Mouse (Mus musculus): Measurements from ENCODE around the gene Pten. TPM values are rescaled to one million over a fixed set of nuclear protein-coding genes. Genes with fewer than 3 reads are reported as not detected.

Pten gene
- polyA plus RNA-seq, 1 experiment from 2014 or later: 15.5 TPM

- H3K27ac ChIP-seq (replicated peaks; ENCODE audit: low read depth, low read length): peak overlapping the region; percentile 99
- H3K9me3 ChIP-seq (ENCODE audit: control insufficient read depth, low read length): no peaks in the 10 kb centered on the region
- peak overlapping the region; percentile 99 for H3K9ac ChIP-seq (ENCODE audit: low read depth, low read length)
- H3K4me1 ChIP-seq (ENCODE audit: control insufficient read depth, insufficient read depth, low read length): peaks cover 14% of the 10 kb centered on the region; the same call in 1 of the 2 replicates
- peak overlapping the region; percentile 93 for H3K4me2 ChIP-seq (ENCODE audit: low read depth, low read length)
- H3K4me3 ChIP-seq (ENCODE audit: low read depth, low read length): peak overlapping the region; percentile 98
- DNase-seq (ENCODE audit: low spot score): no peak
- ATAC-seq (ENCODE audit: low read depth): peak; percentile 1; the same call in 1 of the 2 replicates
- under 1% methylated on average over 21 of the region's 69 CpGs for WGBS
- peaks cover 9% of the 10 kb centered on the region for H3K27me3 ChIP-seq (replicated peaks; ENCODE audit: control insufficient read depth, insufficient read depth, low read length)
- H3K36me3 ChIP-seq (ENCODE audit: control insufficient read depth, insufficient read depth, low read length): peaks cover 4% of the 10 kb centered on the region; the same call in 1 of the 2 replicates
Measured at GRCm38 (mm10) chr19:32757831-32758792, 815 bp downstream of the Pten start.

GRCm38 (mm10) chr19:32758793-32759161 lies 1.5 kb downstream of the Pten start:
- DNase-seq (ENCODE audit: low spot score): no peak
- Histone ChIP-seq H3K4me2 (ENCODE audit: low read depth, low read length) (peak overlapping the region; percentile 93), H3K27ac (replicated peaks; ENCODE audit: low read depth, low read length) (peak overlapping the region; percentile 99; the same call in 1 of the 2 replicates), H3K4me3 (ENCODE audit: low read depth, low read length) (peak overlapping the region; percentile 98), H3K4me1 (ENCODE audit: control insufficient read depth, insufficient read depth, low read length) (peaks cover 14% of the 10 kb centered on the region; the same call in 1 of the 2 replicates), H3K36me3 (ENCODE audit: control insufficient read depth, insufficient read depth, low read length) (peaks cover 5% of the 10 kb centered on the region; the same call in 1 of the 2 replicates), H3K27me3 (replicated peaks; ENCODE audit: control insufficient read depth, insufficient read depth, low read length) (peaks cover 6% of the 10 kb centered on the region), H3K9me3 (ENCODE audit: control insufficient read depth, low read length) (no peaks in the 10 kb centered on the region), H3K9ac (ENCODE audit: low read depth, low read length) (peak overlapping the region; percentile 99)
- no peak for ATAC-seq (ENCODE audit: low read depth)
- WGBS: 2% methylated on average over 11 of the region's 11 CpGs

GRCm38 (mm10) chr19:32759357-32760024 lies 2.2 kb downstream of the Pten start:
- H3K27me3 ChIP-seq (replicated peaks; ENCODE audit: control insufficient read depth, insufficient read depth, low read length): peaks cover 3% of the 10 kb centered on the region
- H3K27ac ChIP-seq (replicated peaks; ENCODE audit: low read depth, low read length): no peak overlapping the region
- H3K4me3 ChIP-seq (ENCODE audit: low read depth, low read length): peak overlapping the region; percentile 98
- H3K9me3 ChIP-seq (ENCODE audit: control insufficient read depth, low read length): no peaks in the 10 kb centered on the region
- DNase-seq (ENCODE audit: low spot score) (no peak), ATAC-seq (ENCODE audit: low read depth) (no peak)
- peak overlapping the region; percentile 93 for H3K4me2 ChIP-seq (ENCODE audit: low read depth, low read length)
- peaks cover 5% of the 10 kb centered on the region; the same call in 1 of the 2 replicates for H3K36me3 ChIP-seq (ENCODE audit: control insufficient read depth, insufficient read depth, low read length)
- H3K9ac ChIP-seq (ENCODE audit: low read depth, low read length): peak overlapping the region; percentile 99
- H3K4me1 ChIP-seq (ENCODE audit: control insufficient read depth, insufficient read depth, low read length): peaks cover 18% of the 10 kb centered on the region; the same call in 1 of the 2 replicates
- WGBS: 7% methylated on average over 8 of the region's 8 CpGs

GRCm38 (mm10) chr19:32760499-32760898 lies 3.2 kb downstream of the Pten start:
- H3K9ac ChIP-seq (ENCODE audit: low read depth, low read length): peak overlapping the region; percentile 54
- no peaks in the 10 kb centered on the region for H3K27me3 ChIP-seq (replicated peaks; ENCODE audit: control insufficient read depth, insufficient read depth, low read length)
- H3K27ac ChIP-seq (replicated peaks; ENCODE audit: low read depth, low read length): no peak overlapping the region
- H3K36me3 ChIP-seq (ENCODE audit: control insufficient read depth, insufficient read depth, low read length): peaks cover 5% of the 10 kb centered on the region; the same call in 1 of the 2 replicates
- H3K4me2 ChIP-seq (ENCODE audit: low read depth, low read length): peak overlapping the region; percentile 93
- ATAC-seq (ENCODE audit: low read depth) (no peak), DNase-seq (ENCODE audit: low spot score) (no peak)
- peak overlapping the region; percentile 98 for H3K4me3 ChIP-seq (ENCODE audit: low read depth, low read length)
- 32% methylated on average over 6 of the region's 6 CpGs for WGBS
- peaks cover 17% of the 10 kb centered on the region; the same call in 1 of the 2 replicates for H3K4me1 ChIP-seq (ENCODE audit: control insufficient read depth, insufficient read depth, low read length)
- no peaks in the 10 kb centered on the region for H3K9me3 ChIP-seq (ENCODE audit: control insufficient read depth, low read length)

DNA sequence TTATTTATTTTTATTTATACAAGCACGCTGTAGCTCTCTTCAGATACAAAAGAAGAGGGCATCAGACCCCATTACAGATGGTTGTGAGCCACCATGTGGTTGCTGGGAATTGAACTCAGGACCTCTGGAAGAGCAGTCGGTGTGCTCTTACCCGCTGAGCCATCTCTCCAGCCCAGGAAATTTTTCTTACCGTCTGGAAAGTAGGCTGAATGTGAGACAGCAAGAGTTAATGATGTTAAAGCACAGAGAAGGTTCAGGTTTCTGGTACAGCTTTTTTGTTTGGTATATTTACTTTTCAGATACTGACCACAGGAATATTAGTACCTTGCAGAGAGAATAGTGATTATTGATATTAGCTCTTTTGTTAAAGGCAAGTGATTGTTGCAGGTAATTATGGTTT lies 3.9 kb downstream of the Pten start:
- no peaks in the 10 kb centered on the region for H3K9me3 ChIP-seq (ENCODE audit: control insufficient read depth, low read length)
- peak overlapping the region; percentile 93 for H3K4me2 ChIP-seq (ENCODE audit: low read depth, low read length)
- peak overlapping the region; percentile 98 for H3K4me3 ChIP-seq (ENCODE audit: low read depth, low read length)
- H3K9ac ChIP-seq (ENCODE audit: low read depth, low read length): no peak overlapping the region
- H3K27ac ChIP-seq (replicated peaks; ENCODE audit: low read depth, low read length): no peak overlapping the region
- peaks cover 10% of the 10 kb centered on the region for H3K36me3 ChIP-seq (ENCODE audit: control insufficient read depth, insufficient read depth, low read length)
- ATAC-seq (ENCODE audit: low read depth): no peak
- H3K27me3 ChIP-seq (replicated peaks; ENCODE audit: control insufficient read depth, insufficient read depth, low read length): no peaks in the 10 kb centered on the region
- no peak for DNase-seq (ENCODE audit: low spot score)
- 58% methylated on average over 4 of the region's 4 CpGs for WGBS
- peaks cover 15% of the 10 kb centered on the region; the same call in 1 of the 2 replicates for H3K4me1 ChIP-seq (ENCODE audit: control insufficient read depth, insufficient read depth, low read length)

GRCm38 (mm10) chr19:32762493-32762892 lies 5.2 kb downstream of the Pten start:
- H3K36me3 ChIP-seq (ENCODE audit: control insufficient read depth, insufficient read depth, low read length): peaks cover 13% of the 10 kb centered on the region
- H3K4me1 ChIP-seq (ENCODE audit: control insufficient read depth, insufficient read depth, low read length): peaks cover 15% of the 10 kb centered on the region; the same call in 1 of the 2 replicates
- peak overlapping the region; percentile 31; the same call in 1 of the 2 replicates for H3K4me2 ChIP-seq (ENCODE audit: low read depth, low read length)
- no peaks in the 10 kb centered on the region for H3K27me3 ChIP-seq (replicated peaks; ENCODE audit: control insufficient read depth, insufficient read depth, low read length)
- H3K27ac ChIP-seq (replicated peaks; ENCODE audit: low read depth, low read length): no peak overlapping the region
- H3K4me3 ChIP-seq (ENCODE audit: low read depth, low read length): no peak overlapping the region
- 85% methylated on average over 4 of the region's 4 CpGs for WGBS
- H3K9ac ChIP-seq (ENCODE audit: low read depth, low read length): no peak overlapping the region
- H3K9me3 ChIP-seq (ENCODE audit: control insufficient read depth, low read length): no peaks in the 10 kb centered on the region
- ATAC-seq (ENCODE audit: low read depth) (no peak), DNase-seq (ENCODE audit: low spot score) (no peak)

DNA sequence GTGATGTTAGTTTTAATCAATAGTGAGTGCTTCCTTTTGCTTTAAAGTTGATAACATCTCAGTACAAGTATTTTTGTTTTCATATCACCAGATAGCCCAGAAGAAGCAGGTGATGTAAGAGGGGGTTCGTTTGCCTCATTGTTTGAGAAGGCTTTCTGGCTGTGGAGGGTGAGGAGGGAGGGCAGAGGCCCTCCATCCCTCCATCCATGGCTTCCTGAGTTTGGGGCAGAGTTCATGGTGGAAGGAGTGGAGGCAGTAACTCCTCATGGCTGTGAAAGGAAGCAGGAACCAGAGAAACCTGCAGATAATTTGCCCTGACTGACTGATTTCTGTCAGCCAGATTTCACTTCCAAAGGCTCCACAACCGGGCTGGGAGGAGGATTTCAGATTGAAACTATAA lies 21.1 kb downstream of the Pten start:
- no peak for ATAC-seq (ENCODE audit: low read depth)
- Histone ChIP-seq H3K27me3 (replicated peaks; ENCODE audit: control insufficient read depth, insufficient read depth, low read length) (no peaks in the 10 kb centered on the region), H3K4me2 (ENCODE audit: low read depth, low read length) (no peak overlapping the region), H3K9ac (ENCODE audit: low read depth, low read length) (no peak overlapping the region), H3K9me3 (ENCODE audit: control insufficient read depth, low read length) (no peaks in the 10 kb centered on the region), H3K4me3 (ENCODE audit: low read depth, low read length) (no peak overlapping the region), H3K27ac (replicated peaks; ENCODE audit: low read depth, low read length) (no peak overlapping the region), H3K4me1 (ENCODE audit: control insufficient read depth, insufficient read depth, low read length) (no peaks in the 10 kb centered on the region), H3K36me3 (ENCODE audit: control insufficient read depth, insufficient read depth, low read length) (peaks cover 9% of the 10 kb centered on the region)
- 30% methylated on average over 2 of the region's 2 CpGs for WGBS
- DNase-seq (ENCODE audit: low spot score): no peak

- Histone ChIP-seq H3K9me3 (ENCODE audit: control insufficient read depth, low read length) (no peaks in the 10 kb centered on the region), H3K4me3 (ENCODE audit: low read depth, low read length) (no peak overlapping the region), H3K4me2 (ENCODE audit: low read depth, low read length) (no peak overlapping the region), H3K36me3 (ENCODE audit: control insufficient read depth, insufficient read depth, low read length) (peaks cover 5% of the 10 kb centered on the region), H3K27ac (replicated peaks; ENCODE audit: low read depth, low read length) (no peak overlapping the region), H3K27me3 (replicated peaks; ENCODE audit: control insufficient read depth, insufficient read depth, low read length) (no peaks in the 10 kb centered on the region), H3K4me1 (ENCODE audit: control insufficient read depth, insufficient read depth, low read length) (no peaks in the 10 kb centered on the region), H3K9ac (ENCODE audit: low read depth, low read length) (no peak overlapping the region)
- ATAC-seq (ENCODE audit: low read depth): no peak
- 60% methylated on average over 3 of the region's 3 CpGs for WGBS
- no peak for DNase-seq (ENCODE audit: low spot score)
Measured at GRCm38 (mm10) chr19:32779131-32779530, 21.8 kb downstream of the Pten start.

Measured in embryonic facial prominence, embryonic 14.5 days (tissue).